Mouse (Mus musculus): ENCODE measurements around the gene Dmc1.
A peak's percentile ranks its signal among the peaks of the same experiment; 100 is the strongest.

The Dmc1 gene

DNA sequence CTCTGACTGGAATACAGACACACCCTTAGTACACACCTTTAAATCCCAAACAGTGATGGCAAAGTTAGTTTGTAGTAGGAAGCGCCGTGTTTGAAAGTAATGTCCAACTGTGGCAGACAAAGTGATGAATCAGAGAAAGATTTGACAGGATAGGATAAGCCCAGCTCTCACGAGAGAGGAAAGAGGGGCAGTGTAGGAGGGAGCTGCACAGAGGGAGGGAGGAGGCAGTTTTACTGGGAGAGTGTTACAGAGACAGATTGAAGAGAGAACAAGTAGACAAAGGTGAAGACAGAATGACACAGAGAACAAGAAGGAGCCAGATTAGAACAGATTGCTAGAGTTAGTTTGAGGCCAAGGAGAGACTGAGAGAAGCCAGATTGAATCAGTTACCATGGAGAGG lies 45.3 kb downstream of the Dmc1 start:
- no peak for DNase-seq

DNA sequence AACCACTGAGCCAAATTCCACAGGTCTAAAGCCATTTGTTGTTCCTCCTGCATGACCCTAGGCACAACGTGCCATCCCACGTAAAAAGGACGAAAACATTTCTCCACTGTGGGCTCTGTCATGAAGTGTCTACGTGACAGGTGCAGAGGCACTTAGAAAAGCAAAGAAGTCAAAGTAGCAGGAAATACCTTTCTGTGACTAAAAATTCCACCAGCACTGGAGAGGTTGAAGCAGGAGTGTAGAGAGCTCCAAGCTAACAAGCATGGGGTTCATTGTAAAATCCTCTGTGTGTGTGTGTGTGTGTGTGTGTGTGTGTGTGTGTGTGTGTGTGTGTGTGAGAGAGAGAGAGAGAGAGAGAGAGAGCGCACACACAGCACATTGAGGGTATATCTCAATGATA lies 52.3 kb downstream of the Dmc1 start:
- no peak for DNase-seq

DNA sequence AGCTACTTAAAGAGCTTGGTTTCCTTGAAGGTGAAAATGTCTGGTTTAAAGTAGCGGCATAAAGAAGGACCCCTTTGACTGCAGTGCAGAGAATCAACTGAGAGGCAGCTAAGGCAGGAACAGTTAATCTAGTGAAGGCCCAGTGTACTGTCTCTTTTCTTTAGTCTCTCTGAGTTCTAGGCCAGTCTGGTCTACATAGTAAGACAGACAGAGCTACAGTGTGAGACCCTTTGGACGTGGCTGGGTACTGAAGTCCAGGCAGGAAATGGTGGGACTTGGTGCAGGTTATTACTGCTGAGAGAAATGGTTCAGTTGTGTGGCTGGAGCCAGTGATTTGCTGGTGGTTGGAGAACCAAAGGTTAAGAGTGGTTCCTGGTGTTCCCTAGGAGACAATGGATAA lies 56.7 kb downstream of the Dmc1 start:
- no peak for DNase-seq

DNA sequence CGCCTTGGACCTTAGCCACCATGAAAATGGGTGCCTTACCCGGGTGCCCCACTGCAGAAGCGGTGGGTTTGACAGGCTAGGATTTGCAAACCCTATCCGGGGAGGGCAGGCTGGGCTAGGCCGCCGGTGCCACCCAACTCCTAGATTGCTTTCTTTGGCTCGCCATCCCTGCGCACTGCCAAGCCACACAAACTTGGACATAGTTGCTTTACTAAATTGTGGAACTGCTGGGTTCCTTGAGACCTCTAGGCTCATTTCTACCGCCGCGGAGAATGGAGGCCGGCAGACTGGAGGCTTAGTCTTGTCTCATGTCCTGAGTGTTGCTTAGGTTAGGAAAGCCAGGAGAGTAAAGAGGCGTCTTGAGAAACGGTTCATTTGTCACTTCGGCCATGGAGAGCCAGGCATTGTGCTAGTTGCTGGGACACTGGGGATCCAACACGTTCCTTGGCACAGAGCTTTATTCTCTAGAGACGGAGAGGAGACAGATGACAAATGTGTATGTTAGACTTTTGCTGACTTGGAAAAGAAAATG lies 57.6 kb downstream of the Dmc1 start:
- peak in 1 of 2 experiments; percentile 32 for DNase-seq

DNA sequence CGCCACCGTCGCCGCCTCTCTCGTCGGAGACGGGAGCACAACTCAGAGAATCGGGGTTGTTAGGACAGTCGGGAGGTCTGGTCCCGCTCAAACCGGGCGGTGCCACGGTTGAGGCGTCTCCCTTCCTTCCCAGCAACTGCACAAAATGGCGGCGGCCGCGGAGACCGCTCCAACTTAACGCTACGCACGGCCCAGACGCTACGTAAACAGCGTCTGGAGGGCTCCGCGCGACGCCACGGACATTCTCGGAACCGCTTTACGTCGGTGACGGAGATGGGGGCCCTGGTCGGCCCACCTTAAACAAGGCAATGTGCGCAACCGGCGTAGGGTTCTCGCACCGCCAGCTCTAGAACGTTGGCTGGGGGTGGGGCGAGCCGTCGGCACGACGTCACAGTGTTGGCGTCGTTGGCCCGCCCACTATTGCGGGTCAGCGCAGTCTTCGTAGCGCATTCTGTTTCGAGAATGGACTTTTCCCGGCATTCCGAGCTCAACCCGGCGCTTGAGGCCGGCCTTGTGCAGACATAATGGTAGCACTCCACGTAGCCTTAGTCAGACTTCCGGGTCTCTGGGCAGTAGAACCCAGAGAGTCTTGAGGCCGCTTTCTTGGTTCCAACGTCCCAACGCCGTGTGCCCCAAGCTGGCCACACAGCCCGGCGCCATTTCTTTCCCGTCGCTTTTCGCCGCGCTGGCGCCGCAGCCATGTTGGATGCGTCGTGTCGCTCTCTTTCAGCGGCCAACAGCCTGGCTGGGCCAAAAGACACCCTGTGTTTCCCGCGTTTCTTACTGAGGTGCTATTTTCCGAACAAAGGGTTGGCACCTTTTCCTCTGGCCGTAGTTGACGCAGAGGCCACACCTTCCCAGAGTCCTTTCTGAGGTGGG lies 58.3 kb downstream of the Dmc1 start, which contains the start of gene Ddx17:
TSS of gene Ddx17 (minus strand) at position 332 of the 879 bp plus-strand sequence.
- DNase-seq, result peak; percentile 94 to 97

DNA sequence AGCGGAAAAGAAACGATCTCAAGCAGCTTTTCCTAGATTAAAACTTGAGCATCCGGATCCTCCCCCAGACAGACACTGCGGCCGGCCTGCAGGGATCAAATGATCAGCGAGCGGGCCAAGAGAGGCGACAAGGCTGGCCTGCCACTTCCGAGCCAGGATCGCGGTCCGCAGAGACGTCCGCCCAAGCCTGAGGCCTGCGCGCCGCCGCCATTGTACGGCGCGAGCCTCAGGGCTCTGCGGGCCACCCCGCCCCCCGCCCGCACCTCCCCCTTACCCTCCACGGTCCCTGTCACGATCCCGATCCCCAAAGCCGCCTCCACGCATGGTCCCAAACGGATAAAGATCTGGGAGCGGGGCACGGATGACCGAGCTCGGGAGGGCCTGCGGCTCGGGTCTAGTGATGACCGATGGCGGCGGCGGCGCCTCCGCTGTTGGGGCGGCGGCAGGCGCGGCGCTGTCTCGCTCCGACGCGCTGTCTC lies 58.9 kb downstream of the Dmc1 start:
- DNase-seq, result peak; percentile 56 to 65

DNA sequence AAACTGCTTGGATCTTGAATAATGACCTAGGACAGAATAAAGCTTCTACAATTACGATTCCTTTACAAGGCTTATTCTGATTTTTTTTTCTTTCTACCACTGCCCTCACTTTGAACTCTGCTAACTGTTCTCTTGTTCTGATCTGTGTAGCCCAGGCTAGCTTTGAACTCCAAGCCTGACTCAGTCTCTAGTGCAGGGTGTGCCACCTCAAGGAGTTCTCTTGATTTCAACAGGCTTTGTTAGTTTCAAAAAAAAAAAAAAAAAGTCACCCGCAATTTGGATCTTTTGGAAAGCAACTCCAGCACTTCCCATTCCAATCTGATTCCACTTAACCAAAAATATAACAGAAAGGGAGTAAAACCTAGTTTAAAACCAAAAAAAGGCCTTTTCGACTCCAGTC lies 59.4 kb downstream of the Dmc1 start:
- no peak for DNase-seq

DNA sequence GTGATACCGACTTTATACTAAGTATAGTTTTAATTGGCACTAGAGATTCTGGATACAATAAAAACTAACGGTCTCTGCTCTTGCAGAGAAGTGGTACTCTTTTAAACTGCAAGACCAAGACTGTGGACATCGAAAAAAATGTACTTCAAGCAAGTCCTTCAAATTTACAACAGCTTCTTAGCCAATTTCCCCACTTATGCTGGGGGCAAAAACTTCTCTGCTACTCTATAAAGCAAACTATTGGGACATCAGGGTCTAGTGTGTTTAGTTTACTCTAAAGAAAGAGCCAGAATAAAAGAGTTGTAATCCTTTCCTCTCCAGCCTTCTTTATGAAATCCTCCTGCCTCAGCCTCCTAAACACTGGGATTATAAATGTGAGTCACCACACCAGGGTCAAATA lies 60.9 kb downstream of the Dmc1 start:
- DNase-seq, result no peak

DNA sequence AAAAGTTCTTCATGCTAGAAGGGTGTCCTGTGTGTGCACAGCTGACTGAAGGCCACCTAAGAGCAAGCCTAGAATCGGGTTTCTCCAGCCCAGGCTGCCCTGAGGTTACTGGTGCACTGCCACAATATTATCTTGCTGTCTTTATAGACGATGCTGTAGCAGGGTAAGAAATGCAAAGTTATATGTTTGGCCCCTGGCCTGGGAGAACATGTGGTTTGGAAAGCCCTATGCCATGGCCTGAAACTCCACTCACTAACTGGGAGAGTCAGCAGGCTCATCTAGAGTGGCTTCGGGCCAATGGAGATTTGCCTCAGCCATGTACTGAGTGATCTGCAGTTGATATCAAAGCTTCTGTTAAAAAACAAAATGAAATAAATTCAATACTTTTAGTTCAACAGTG lies 71.1 kb downstream of the Dmc1 start:
- no peak for DNase-seq

DNA sequence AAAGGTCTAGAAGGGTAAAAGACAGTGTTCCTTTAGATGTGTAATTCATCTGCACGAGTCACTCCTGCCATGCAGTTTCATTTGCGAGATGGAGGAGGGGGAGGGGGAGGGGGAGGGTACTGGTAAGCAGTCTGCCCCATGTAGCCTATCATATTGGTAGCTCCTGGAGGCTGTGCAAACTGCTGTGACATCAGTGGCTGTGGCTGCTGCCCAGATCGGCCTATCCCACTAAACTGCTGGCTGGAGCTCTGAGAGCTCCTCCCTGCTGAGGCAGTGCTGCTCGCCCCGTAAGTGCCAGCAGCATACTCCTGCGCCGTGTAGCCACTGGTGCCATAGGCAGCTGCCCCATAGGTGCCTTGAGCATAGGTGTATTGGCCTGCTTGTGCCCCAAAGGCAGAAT lies 75.0 kb downstream of the Dmc1 start:
- no peak for DNase-seq

DNA sequence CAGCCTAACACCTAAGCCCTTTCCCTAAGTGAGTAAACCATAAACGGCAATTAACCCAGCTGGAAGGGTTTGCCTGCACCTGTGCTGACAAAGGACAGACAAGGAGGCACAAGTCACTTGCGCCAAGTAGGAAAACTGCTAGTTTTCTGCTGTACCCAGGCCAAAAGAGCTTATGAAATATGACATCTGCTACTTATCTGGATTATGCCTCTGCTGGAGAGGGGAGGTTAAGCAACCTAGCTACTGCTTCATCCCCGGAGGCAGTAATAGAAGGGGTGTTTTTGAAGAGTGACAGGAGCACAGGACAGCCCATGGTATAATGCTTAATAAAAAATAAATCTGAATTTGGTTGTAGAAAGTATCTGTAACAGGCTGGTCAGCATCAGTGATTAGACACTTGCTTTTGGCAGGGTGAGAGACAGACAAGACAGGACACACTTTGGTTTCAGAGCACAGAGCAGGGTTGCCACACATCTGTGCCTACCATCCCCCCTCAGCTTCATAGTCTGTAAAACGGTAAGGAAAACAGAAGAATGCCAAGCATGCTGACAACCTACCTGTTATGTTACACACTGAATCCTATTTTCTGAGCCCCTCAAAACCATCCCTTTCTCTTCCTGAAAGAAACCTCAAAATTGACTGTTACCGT lies 76.8 kb downstream of the Dmc1 start:
- no peak for DNase-seq

DNA sequence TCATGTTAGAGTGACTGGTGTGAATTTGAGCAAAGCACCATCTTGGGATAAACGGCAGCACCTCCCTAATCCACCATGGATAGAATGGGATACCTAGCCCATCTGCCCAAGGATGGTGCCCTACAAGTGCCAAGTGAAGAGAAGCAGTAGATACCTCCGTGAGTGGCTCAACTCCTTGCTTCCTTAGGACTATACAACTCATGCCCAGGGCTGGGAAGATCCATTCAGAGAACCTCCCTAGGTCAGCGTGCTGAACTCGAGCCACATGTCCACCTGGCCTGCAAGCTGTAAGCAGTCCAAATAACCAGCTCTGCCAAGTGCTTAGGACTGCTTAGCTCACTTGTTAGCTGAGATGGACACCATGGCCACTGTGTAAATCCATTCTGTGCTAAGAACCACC lies 77.7 kb downstream of the Dmc1 start:
- no peak for DNase-seq

DNA sequence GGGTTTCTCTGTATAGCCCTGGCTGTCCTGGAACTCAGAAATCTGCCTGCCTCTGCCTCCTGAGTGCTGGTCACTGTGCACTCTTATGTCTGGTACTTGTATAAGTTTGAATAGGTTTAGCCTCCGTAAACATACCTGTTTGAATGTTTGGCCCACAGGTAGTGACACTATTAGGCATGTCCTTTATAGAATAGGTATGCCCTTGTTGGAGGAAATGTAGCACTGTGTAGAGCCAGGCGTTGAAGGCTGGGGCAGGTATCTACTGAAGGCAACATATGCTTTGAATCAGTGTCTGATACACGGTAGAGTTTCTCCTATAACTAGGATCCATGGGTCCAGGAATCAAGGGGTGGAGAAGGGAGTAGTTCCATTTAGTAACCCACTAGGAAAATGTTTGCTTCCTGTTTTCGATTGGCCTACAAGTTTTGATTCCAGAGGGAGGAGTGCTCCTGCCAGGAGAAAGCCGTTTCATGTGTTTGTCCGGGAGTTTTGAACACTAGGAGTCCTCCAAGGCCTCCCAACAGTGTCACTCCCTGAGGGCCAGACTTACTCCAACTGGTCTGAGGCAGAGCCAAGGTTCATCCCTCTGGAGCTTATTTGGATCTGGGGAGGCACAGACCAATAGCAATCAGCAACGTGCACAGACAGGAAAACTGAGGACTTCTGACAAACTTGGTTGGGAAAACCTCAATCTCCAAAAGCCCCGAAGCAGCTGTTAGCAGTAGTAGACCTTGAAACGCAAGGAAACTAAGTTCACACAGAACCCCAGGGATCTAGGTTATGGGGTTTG lies 78.7 kb downstream of the Dmc1 start:
- DNase-seq, result no peak

DNA sequence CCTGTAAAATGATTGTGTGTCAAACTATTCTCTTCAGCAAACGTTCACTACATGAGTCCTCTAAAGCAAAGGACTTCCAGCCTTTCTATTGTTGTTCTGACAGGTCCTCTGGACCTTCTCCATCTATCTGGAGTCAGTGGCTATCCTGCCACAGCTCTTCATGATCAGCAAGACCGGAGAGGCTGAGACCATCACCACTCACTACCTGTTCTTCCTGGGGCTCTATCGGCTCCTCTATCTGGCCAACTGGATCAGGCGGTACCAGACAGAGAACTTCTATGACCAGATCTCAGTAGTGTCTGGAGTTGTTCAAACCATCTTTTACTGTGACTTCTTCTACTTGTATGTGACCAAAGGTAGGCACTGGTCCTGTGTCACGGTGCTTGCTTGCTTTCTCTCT lies 79.3 kb downstream of the Dmc1 start:
- DNase-seq, result no peak

DNA sequence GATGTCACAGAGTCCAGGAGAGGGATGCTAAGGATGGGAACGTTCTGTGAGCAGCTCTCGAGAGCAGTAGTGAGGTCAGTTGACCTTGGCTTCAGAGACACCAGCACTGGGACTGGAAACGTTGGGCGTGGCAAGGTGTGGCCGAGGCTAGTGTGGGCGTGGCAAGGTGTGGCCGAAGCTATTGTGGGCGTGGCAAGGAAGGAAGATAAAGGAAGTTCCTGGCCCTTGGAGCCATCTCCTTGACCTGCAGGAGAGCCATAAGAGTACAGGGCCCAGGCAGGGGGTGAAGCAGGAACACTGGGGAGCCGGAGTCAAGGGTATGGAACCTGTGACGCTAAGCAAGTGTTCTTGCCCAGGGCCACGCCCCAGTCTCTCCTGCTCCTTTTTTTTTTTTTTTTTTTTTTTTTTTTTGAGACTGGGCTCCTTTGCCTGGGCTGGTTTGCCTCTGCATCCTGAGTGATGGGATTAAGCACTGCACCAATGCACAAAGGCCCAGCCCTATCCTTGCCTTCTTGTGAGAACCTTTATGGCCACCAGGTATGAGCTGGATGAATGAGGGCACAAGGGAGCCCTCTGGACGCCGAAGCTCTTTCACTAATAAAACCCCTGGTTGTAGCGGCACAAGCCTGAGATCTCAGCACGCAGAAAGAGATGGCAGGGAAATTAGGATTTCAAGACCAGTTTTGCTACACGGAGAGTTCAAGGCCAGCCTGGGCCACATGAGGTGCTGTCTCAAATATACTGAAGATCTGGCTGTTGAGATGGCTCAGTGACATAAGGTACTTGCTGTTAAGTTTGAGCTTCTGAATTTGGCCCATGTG lies 85.3 kb downstream of the Dmc1 start:
- no peak for DNase-seq

DNA sequence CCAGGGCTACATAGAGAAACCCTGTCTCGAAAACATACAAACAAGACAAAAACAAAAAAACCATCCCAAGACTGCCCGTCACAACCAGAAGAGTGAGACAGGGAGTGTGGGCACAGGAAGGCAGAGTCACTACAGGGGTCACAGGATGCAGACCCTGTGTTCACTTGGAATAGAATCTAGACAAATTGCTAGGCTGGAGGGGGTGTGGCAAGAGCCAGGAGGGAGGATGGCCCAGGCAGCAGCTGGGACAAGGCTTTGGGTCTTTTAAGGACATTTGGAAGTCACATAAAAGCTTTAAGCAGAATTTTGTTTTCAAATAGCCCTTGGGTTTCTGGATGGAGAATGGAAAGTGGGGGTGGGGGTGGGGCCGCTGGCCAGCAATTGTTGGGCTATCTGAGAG lies 86.3 kb downstream of the Dmc1 start:
- no peak for DNase-seq

DNA sequence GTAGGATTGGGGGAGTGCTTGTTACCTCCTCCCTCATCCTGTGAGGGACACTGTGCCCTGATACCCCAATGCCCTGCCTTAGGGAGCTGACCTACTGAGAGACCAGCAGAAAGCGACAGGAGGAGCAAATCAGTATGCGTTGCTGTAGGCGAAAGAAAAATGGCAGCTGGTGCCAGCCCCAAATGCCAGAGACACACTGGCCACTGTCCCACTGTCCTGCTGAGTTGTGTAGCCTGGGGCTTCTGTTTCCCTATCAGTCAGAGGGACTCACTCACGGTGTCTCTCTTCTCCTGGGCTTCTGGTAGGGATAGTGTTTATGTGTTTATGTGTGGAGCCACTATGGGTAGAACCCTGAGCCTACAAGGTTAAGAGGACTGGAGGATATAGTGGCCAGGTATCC lies 87.2 kb downstream of the Dmc1 start:
- DNase-seq, result no peak

DNA sequence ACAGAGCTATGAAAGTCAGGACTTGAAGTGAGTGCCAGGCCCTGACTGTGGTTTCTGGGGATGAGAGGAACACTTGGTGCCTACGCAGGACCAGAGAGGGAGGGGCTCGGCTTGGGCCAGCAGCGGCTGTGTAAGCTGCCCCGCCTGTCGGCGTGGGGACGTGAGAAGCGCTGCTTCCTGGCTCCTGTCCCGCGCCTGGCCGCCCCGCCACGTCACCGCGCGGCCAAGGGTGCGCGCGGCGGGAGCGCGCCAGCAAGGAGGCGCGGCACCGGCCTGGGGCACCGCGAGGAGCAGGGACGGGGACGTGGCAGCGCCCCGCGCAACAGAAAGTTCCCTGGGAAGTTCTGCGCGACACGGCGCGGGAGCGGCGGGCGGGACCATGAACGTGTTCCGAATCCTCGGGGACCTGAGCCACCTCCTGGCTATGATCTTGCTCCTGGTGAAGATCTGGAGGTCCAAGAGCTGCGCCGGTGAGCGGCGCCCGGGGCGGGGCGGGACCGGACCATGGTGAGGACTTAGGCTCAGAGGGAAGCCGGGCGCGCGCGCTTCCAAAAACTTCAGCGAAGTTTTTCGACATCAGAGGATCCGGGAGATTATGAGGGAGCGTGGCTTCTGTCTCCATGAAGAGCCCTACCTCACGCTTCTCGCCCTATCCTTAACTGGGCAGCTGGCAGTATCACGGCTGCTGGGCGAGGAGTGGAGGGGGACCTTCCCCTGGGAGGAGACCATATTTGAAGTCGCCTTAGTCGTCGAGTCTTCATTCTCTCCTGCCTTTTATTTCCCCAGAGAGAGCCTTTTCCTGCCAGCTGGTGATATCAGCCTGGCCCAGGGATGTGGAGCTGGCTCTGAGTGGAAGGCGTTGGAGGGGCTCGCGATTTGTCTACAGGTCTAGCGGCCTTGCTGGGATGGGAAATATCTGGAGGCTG lies 88.5 kb downstream of the Dmc1 start, which contains the start of gene Kdelr3:
TSS of gene Kdelr3 (plus strand) at position 241 of the 926 bp plus-strand sequence.
- peak; percentile 25 to 43 for DNase-seq

DNA sequence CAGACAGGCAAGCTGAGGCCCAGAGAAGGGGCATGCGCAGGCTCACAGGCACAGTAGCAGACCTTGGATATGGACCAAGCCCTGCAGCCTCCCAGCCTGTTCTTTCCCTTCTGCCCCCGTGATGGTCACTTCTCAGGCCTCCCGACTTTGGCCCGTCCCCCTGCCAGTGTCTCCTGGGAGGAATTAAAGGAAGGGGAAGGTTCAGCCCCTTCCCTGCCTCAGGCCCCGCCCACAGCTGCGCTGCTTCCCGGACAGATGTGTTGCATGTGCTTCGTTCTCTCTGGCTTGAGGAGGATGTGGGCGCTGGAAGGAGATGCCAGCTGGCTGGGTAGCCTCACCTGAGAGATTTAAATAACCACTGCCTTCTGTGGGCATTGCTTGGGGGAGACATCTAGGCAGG lies 91.0 kb downstream of the Dmc1 start:
- DNase-seq, result no peak

DNA sequence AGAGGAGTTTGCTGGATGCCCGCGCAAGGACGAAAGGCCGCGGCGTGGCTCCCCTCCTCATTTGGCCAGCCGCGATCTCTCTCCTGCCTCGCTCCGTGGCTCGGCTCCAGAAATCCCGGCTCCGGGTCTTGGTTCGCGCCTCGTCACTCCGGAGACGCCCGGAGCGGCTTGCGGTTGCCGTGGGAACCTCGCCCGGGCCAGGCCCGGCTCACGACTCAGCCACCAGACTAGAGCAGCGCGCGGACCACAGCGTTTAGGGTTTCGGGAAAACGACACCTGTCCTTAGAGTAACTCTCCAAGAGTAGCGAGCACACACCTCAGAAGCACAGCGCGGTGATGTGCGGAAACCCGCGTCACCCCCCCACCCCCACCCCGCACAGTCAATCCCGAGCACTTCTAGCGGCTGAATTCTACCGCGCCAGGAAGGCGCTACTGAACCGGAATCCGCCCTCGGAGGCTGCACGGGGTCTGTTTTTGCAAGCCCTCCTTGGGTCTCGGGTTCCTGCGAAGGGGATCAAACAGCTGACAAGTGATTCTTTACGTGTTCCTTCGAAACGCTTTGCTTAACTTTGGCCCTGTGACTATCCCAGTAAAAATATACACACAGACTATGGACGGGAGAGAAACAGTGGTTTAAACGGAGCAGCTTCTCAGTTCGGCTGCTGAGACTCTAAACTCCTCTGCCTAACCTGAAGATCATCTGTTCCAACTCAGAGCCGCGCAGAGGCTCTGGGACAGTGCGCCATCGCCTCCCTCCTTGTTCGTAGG lies 93.2 kb downstream of the Dmc1 start:
- peak; percentile 69 to 78 for DNase-seq

All from kidney, adult 8-10 months (tissue).